Mouse (Mus musculus): Measurements from ENCODE around the gene Sertad1.

DNA sequence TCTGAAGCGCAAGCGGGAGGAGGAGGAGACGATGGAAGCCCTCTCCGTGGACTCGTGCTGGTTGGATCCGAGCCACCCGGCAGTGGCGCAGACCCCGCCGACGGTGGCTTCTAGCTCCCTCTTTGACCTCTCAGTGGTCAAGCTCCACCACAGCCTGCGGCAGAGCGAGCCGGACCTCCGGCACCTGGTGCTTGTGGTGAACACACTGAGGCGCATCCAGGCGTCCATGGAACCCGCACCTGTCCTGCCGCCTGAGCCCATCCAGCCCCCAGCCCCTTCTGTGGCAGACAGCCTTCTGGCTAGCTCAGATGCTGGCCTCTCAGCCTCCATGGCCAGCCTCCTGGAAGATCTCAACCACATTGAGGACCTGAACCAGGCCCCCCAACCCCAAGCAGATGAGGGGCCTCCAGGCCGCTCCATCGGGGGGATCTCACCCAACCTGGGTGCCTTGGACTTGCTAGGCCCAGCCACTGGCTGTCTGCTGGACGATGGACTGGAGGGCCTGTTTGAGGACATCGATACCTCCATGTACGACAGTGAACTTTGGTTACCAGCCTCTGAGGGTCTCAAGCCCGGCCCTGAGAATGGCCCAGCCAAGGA lies 2.7 kb downstream of the Sertad1 start:
- peak; percentile 9 for TF ChIP-seq POLR2A (IDR thresholded peaks at IDR 0.05; ENCODE audit: insufficient read length, low read depth)
- no peak for TF ChIP-seq TCF3 (IDR thresholded peaks at IDR 0.05; ENCODE audit: insufficient read length, low read depth)
- no peak for TF ChIP-seq TCF12 (IDR thresholded peaks at IDR 0.05; ENCODE audit: insufficient read depth, poor library complexity, severe bottlenecking)
- peak; percentile 38 for TF ChIP-seq POLR2AphosphoS2 (IDR thresholded peaks at IDR 0.05; ENCODE audit: insufficient read length, low read depth)
- no peak for TF ChIP-seq SRF (IDR thresholded peaks at IDR 0.05; ENCODE audit: control insufficient read depth, insufficient read length, low read depth)
- peak in 2 of 3 experiments; percentile 91 to 92 for TF ChIP-seq MYOG (IDR thresholded peaks at IDR 0.05; ENCODE audit: control insufficient read depth in 1 of 3, insufficient read depth in 1 of 3, insufficient read length in 2 of 3, low read depth in 2 of 3)
- TF ChIP-seq CEBPB (IDR thresholded peaks at IDR 0.05; ENCODE audit: insufficient read depth, poor library complexity, severe bottlenecking): no peak
- TF ChIP-seq USF1 (IDR thresholded peaks at IDR 0.05; ENCODE audit: low read depth): no peak
- no peak for TF ChIP-seq E2F4 (IDR thresholded peaks at IDR 0.05; ENCODE audit: insufficient read depth)
- no peak for TF ChIP-seq REST (IDR thresholded peaks at IDR 0.05; ENCODE audit: insufficient read depth, insufficient read length)
- peak in 2 of 3 experiments; percentile 73 to 86 for TF ChIP-seq MYOD1 (IDR thresholded peaks at IDR 0.05; ENCODE audit: control insufficient read depth in 1 of 3, insufficient read length in 2 of 3, low read depth in 2 of 3)

Data from myocyte (in vitro differentiated cells).